Mouse (Mus musculus): ENCODE data around the gene Vmn2r108.
"Not testable (repeated sequence)": the region's sequence is repeated elsewhere in the genome, so short reads cannot be mapped to it uniquely, and the experiment has no call there.

Vmn2r108 gene

GRCm38 (mm10) chr17:20481231-20481630 lies at the start of gene Vmn2r108:
Gene Vmn2r108 (minus strand): TSS chr17:20481331.
- no peak for DNase-seq (ENCODE audit: extremely low spot score)

- DNase-seq (ENCODE audit: extremely low spot score), result not testable (repeated sequence)
Measured at GRCm38 (mm10) chr17:20508247-20508646, 27.1 kb upstream of the Vmn2r108 start.

GRCm38 (mm10) chr17:20497858-20498257 lies 16.7 kb upstream of the Vmn2r108 start, which contains the start of gene Vmn1r225:
Gene Vmn1r225 (plus strand): TSS chr17:20498158.
- no peak for DNase-seq (ENCODE audit: extremely low spot score)

GRCm38 (mm10) chr17:20473311-20473710 lies 7.8 kb downstream of the Vmn2r108 start:
- no peak for DNase-seq (ENCODE audit: extremely low spot score)

- no peak for DNase-seq (ENCODE audit: extremely low spot score)
Measured at GRCm38 (mm10) chr17:20439263-20439662, 41.9 kb downstream of the Vmn2r108 start.

GRCm38 (mm10) chr17:20413846-20414245 lies 67.3 kb downstream of the Vmn2r108 start, which contains the start of gene Vmn1r224:
Gene Vmn1r224 (plus strand): TSS chr17:20414146.
- DNase-seq (ENCODE audit: extremely low spot score), result no peak

Data from embryo, embryonic 9.5 days (tissue).